Mouse (Mus musculus) heart, adult 2 months (tissue): ENCODE data around the gene Adgrl4. TPM values are rescaled to one million over a fixed set of nuclear protein-coding genes. Genes with fewer than 3 reads are reported as not detected.

Experiments
- DNase-seq, 2 experiments: peaks; one replicate each; pipeline ENCODE4 v3.0.0; 2021
- H3K27ac ChIP-seq: fragments of 200-600 bp; 2 replicates; pipeline ENCODE4 v1.8.1; 2022
- H3K27me3 ChIP-seq: fragments of 200-500 bp; 2 replicates; pipeline ENCODE4 v1.6.1; 2012; ENCODE audit warnings: mild to moderate bottlenecking, low read length, inconsistent platforms, mixed read lengths; ENCODE audit not compliant: control insufficient read depth, insufficient read depth
- H3K36me3 ChIP-seq: fragments of 200-500 bp; 2 replicates; pipeline ENCODE4 v1.6.1; 2012; ENCODE audit warnings: low read length, inconsistent platforms; ENCODE audit not compliant: control insufficient read depth, insufficient read depth
- H3K4me1 ChIP-seq: fragments of 200-500 bp; 2 replicates; pipeline ENCODE4 v1.6.1; 2011; ENCODE audit warnings: low read length; ENCODE audit not compliant: control insufficient read depth, insufficient read depth
- H3K4me3 ChIP-seq: fragments of 200-600 bp; 2 replicates; pipeline ENCODE4 v1.8.1; 2022
- H3K79me2 ChIP-seq: fragments of 200-500 bp; replicated peaks from 2 replicates; pipeline ENCODE4 v1.6.1; 2012; ENCODE audit warnings: mild to moderate bottlenecking, inconsistent platforms, low read length, moderate library complexity, mixed read lengths; ENCODE audit not compliant: control insufficient read depth, insufficient read depth
- H3K9ac ChIP-seq: fragments of 200-500 bp; 2 replicates; pipeline ENCODE4 v1.6.1; 2012; ENCODE audit warnings: low read depth, mild to moderate bottlenecking, control low read depth, inconsistent platforms, low read length, mixed read lengths
- CTCF ChIP-seq: fragments of 200-600 bp; IDR thresholded peaks from 2 replicates; pipeline ENCODE4 v1.8.1; 2022; ENCODE audit warnings: antibody characterized with exemption, mild to moderate bottlenecking, moderate library complexity
- EP300 ChIP-seq: fragments of 200-500 bp; IDR thresholded peaks from 2 replicates; pipeline ENCODE4 v1.6.1; 2011; ENCODE audit warnings: low read depth, low read length, control low read depth; ENCODE audit not compliant: insufficient read depth
- POLR2A ChIP-seq: fragments of 200-500 bp; IDR thresholded peaks from 2 replicates; pipeline ENCODE4 v1.6.1; 2011; ENCODE audit warnings: mild to moderate bottlenecking, low read depth, low read length, control low read depth; ENCODE audit not compliant: insufficient read depth
- WGBS: fragments of 180-500 bp; shearing (Covaris S2); methylation state at CpG from one replicate; pipeline ENCODE4 v1.1.7; 2018; 5-methylcytosine and 5-hydroxymethylcytosine counted together
- intact Hi-C: fragments of 180-260 bp; cut with DNase I; formaldehyde crosslinking; loops from one replicate; pipeline ENCODE4 v1.15.1; 2025
- polyA plus RNA-seq: library from polyadenylated mRNA; depleted of rRNA; stranded (reverse); fragments of >200 nt; gene quantifications from 2 replicates; pipeline ENCODE4 v1.2.3, GENCODE M21; 2012
- total RNA-seq, 2 experiments: library from RNA; stranded (reverse); gene quantifications; 2 replicates each; pipeline ENCODE4 v1.2.3; 2021

Gene Adgrl4
- total and polyA plus RNA-seq, 3 experiments, result 23.9 to 77.3 (median 69.0) TPM

GRCm38 (mm10) chr3:151411488-151411887 lies 26.2 kb upstream of the Adgrl4 start:
- no peak for TF ChIP-seq POLR2A
- TF ChIP-seq CTCF, result no peak
- no peak for TF ChIP-seq EP300
- Histone ChIP-seq H3K27ac (no peak overlapping the region), H3K4me1 (no peaks in the 10 kb centered on the region), H3K79me2 (no peaks in the 10 kb centered on the region), H3K36me3 (no peaks in the 10 kb centered on the region), H3K4me3 (no peak overlapping the region), H3K9ac (no peak overlapping the region), H3K27me3 (no peaks in the 10 kb centered on the region)
- 95% methylated on average over 4 of the region's 4 CpGs for WGBS
- intact Hi-C loops, result no loop called here
- DNase-seq, result no peak

- H3K9ac ChIP-seq, result no peak overlapping the region
- no peak overlapping the region for H3K4me3 ChIP-seq
- H3K79me2 ChIP-seq, result no peaks in the 10 kb centered on the region
- intact Hi-C loops, result loop anchor here (2.0 kb wide), 2 partner anchors 30 to 94 kb away; no protein-coding TSS in a partner anchor
- H3K36me3 ChIP-seq, result no peaks in the 10 kb centered on the region
- H3K27ac ChIP-seq, result peak overlapping the region; percentile 69
- DNase-seq, result no peak
- H3K4me1 ChIP-seq, result peaks cover 5% of the 10 kb centered on the region
- H3K27me3 ChIP-seq, result no peaks in the 10 kb centered on the region
- TF ChIP-seq POLR2A (no peak), CTCF (no peak), EP300 (no peak)
These were observed 20.8 kb upstream of the Adgrl4 start for GRCm38 (mm10) chr3:151416931-151417330.

DNA sequence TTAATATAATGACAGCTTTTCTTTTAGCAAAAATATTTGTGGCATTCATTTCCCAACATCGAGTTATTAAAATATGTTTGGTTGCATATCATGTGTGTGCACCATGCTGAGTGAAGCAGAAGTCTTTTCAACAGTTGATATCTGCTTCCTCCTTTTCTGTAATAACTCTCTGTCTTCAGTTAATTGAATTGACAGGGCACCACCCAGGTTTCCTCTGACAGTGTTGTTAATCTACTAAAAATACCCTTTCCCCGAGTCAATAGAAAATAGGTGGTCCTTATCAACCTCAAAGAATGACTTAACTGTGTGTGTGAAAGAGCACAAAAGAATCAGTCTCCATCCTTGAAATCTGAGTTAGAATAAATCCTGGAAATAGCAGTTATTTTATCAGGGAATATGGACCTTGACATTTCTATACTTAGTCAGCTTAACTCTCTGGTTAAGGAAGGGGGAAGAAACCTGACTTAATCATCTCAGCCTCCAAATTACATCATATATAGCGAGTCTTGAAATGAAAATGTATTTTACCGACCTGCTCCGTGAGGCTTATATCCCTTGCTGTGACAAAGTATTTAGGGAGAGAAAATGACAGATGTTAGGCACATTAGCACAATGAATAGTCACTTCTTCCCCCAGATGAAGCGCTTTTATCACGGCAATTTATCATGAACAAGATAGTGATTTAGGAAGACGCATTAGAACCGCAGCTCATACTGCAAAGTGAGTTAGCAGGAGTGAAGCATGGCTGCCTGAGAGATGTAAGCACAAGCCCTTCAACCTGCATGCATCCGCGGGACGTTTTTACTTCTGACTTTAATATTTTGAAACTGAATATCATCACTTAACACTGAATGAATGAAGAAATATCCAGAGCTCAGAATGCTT lies 19.8 kb upstream of the Adgrl4 start:
- no peak for TF ChIP-seq POLR2A
- no peak for TF ChIP-seq CTCF
- TF ChIP-seq EP300, result no peak
- intact Hi-C loops, result loop anchor here (2.0 kb wide), 2 partner anchors 31 to 95 kb away; no protein-coding TSS in a partner anchor
- 0 out of 2 replicates have a peak overlapping the region, but pooled peaks have one; percentile 7 for H3K4me3 ChIP-seq
- peaks cover 5% of the 10 kb centered on the region for H3K4me1 ChIP-seq
- peak overlapping the region; percentile 30; the same call in 1 of the 2 replicates for H3K9ac ChIP-seq
- no peaks in the 10 kb centered on the region for H3K27me3 ChIP-seq
- H3K27ac ChIP-seq, result peak overlapping the region; percentile 69
- H3K36me3 ChIP-seq, result no peaks in the 10 kb centered on the region
- 29% methylated on average over 12 of the region's 12 CpGs for WGBS
- no peaks in the 10 kb centered on the region for H3K79me2 ChIP-seq
- no peak for DNase-seq

DNA sequence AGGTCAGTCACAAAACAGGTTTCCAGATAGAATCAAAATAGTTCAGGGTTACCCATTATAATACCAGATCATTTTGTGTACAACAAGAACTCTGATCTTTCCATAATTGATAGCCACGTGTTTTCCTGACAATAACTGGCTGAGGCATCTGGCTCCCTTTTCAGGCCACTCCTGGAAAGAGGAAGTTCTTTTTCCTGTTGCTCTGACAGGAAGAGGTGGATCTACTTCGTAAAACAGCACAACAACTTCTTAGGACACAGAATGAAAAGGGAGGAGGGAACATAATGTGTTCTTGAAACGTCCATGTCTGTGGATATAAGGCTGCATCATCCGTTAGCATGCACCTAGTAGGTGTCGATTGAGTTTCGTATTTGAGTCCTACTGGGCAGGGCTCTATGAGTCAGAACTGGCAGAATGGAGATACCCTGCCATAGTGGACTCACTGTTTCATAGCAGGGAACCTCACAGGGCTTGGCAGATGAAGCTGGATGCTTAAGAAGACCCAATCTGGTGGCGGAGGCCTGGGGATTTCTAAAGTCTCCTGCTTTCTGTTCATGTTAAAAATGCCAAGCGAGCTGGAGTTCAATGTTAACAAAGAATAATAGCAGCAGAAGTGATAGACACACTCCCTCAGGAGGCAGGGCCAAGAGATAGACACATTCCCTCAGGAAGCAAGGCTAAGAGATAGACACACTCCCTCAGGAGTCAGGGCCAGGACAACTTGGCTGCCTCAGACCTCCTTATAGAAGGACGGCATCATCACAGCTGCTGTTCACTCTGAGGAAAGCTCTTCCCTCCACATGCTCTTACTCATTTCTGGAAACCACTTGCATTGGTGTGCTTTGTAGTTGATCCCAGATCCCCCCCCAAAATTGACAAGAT lies 13.1 kb upstream of the Adgrl4 start:
- TF ChIP-seq CTCF, result no peak
- TF ChIP-seq EP300, result 0 out of 2 replicates have a peak, but pooled peaks have one; percentile 16
- TF ChIP-seq POLR2A, result peak; percentile 62
- Histone ChIP-seq H3K4me1 (peaks cover 5% of the 10 kb centered on the region), H3K9ac (peak overlapping the region; percentile 54), H3K27ac (peak overlapping the region; percentile 95), H3K79me2 (no peaks in the 10 kb centered on the region), H3K36me3 (0 out of 2 replicates have a peak, but pooled peaks cover 2% of the 10 kb centered on the region), H3K4me3 (peak overlapping the region; percentile 21), H3K27me3 (no peaks in the 10 kb centered on the region)
- peak; percentile 38 to 40 for DNase-seq
- WGBS, result 30% methylated on average over 9 of the region's 9 CpGs
- intact Hi-C loops, result loop anchor here (1.0 to 2.0 kb wide), 3 partner anchors 14 to 130 kb away; no protein-coding TSS in a partner anchor

- intact Hi-C loops, result loop anchor here (10.0 kb wide), 1 partner anchor 265 kb away; no protein-coding TSS in a partner anchor
- 89% methylated on average over 3 of the region's 3 CpGs for WGBS
These were observed 7.6 kb upstream of the Adgrl4 start for GRCm38 (mm10) chr3:151430106-151430505.

More at GRCm38 (mm10) chr3:151430106-151430505, 7.6 kb upstream of the Adgrl4 start:
- Histone ChIP-seq H3K36me3 (0 out of 2 replicates have a peak, but pooled peaks cover 2% of the 10 kb centered on the region), H3K9ac (no peak overlapping the region), H3K79me2 (no peaks in the 10 kb centered on the region), H3K27ac (no peak overlapping the region), H3K27me3 (no peaks in the 10 kb centered on the region), H3K4me1 (peaks cover 1% of the 10 kb centered on the region), H3K4me3 (no peak overlapping the region)
- TF ChIP-seq EP300, result no peak
- TF ChIP-seq POLR2A, result no peak
- no peak for TF ChIP-seq CTCF
- DNase-seq, result no peak
